ENCODE assay signal across 19 mouse cellular contexts in genomic region chr14:61030366-61030765, GRCm38 (mm10). TPM values are rescaled to one million over a fixed set of nuclear protein-coding genes. Genes with fewer than 3 reads are reported as not detected.
DNase-seq lines count a peak whose midpoint lies in the region; ATAC-seq and TF ChIP-seq lines count a peak whose summit lies in the region.
"Had no signal": no experiment of that assay in that cellular context is flagged by ENCODE, and none has a peak within 500 bp of the region (broad histone marks: within the 10 kb centered on the region; RNA-seq: fewer than 3 reads in every experiment).

No protein-coding gene starts in this region.

- no peak overlapping the region for H3K9ac ChIP-seq in limb, embryonic 14.5 days (ENCODE audit: low read depth, low read length, severe bottlenecking)
- no peak overlapping the region for H3K9ac ChIP-seq in embryonic facial prominence, embryonic 15.5 days
- H3K9ac ChIP-seq: forebrain, embryonic 12.5 days; heart, embryonic 12.5 days; hindbrain, embryonic 12.5 days had no signal

- no peak for TF ChIP-seq POLR2A in limb, embryonic 14.5 days (IDR thresholded peaks at IDR 0.05; ENCODE audit: borderline replicate concordance, extremely low read depth, insufficient read depth, insufficient read length)

- no peaks in the 10 kb centered on the region for H3K9me3 ChIP-seq in limb, embryonic 14.5 days (ENCODE audit: control insufficient read depth, low read length)
- H3K9me3 ChIP-seq in limb, embryonic 10.5 days (replicated peaks): no peaks in the 10 kb centered on the region
- no peaks in the 10 kb centered on the region for H3K9me3 ChIP-seq in embryonic facial prominence, embryonic 15.5 days (replicated peaks)
- H3K9me3 ChIP-seq: forebrain, embryonic 12.5 days; heart, embryonic 12.5 days; hindbrain, embryonic 12.5 days had no signal

- DNase-seq in cerebellum, postnatal 36 days: peak; percentile 17 to 26
- no peak for DNase-seq in cerebellum, adult 9-11 months
- peak; percentile 12 for DNase-seq in limb, embryonic 14.5 days (ENCODE audit: low spot score)
- no peak for DNase-seq in limb, embryonic 10.5 days (ENCODE audit: low spot score)
- DNase-seq in lung, postnatal 10 days: peak; percentile 31
- DNase-seq in yolk sac, embryonic 10.5 days (ENCODE audit: low spot score): no peak
- no peak for DNase-seq in adrenal gland, postnatal 25 days
- DNase-seq: adrenal gland, adult 2 months; adrenal gland, postnatal 36 days; gastrocnemius, postnatal 25 days; heart, postnatal 4 days had no signal

- no peak overlapping the region for H3K27ac ChIP-seq in limb, embryonic 14.5 days (replicated peaks; ENCODE audit: low read depth, low read length)
- no peak overlapping the region for H3K27ac ChIP-seq in limb, embryonic 10.5 days
- H3K27ac ChIP-seq in embryonic facial prominence, embryonic 15.5 days (replicated peaks): 0 out of 2 replicates have a peak overlapping the region, but pooled peaks have one; percentile 11
- H3K27ac ChIP-seq: forebrain, embryonic 12.5 days; hindbrain, embryonic 12.5 days had no signal

- no peaks in the 10 kb centered on the region for H3K4me1 ChIP-seq in limb, embryonic 14.5 days (ENCODE audit: control insufficient read depth, insufficient read depth, low read length)
- peaks cover 7% of the 10 kb centered on the region; the same call in 1 of the 2 replicates for H3K4me1 ChIP-seq in limb, embryonic 10.5 days
- H3K4me1 ChIP-seq in embryonic facial prominence, embryonic 15.5 days: peaks cover 21% of the 10 kb centered on the region
- H3K4me1 ChIP-seq: hindbrain, embryonic 12.5 days had no signal

- no peaks in the 10 kb centered on the region for H3K27me3 ChIP-seq in limb, embryonic 14.5 days (ENCODE audit: control insufficient read depth, insufficient read depth, low read length)
- H3K27me3 ChIP-seq in limb, embryonic 10.5 days (ENCODE audit: low read depth, poor library complexity, severe bottlenecking): no peaks in the 10 kb centered on the region
- H3K27me3 ChIP-seq in embryonic facial prominence, embryonic 15.5 days: no peaks in the 10 kb centered on the region
- H3K27me3 ChIP-seq: forebrain, embryonic 12.5 days; heart, embryonic 12.5 days; hindbrain, embryonic 12.5 days had no signal

- no peak overlapping the region for H3K4me3 ChIP-seq in limb, embryonic 14.5 days (replicated peaks; ENCODE audit: low read length)
- no peak overlapping the region for H3K4me3 ChIP-seq in limb, embryonic 10.5 days
- H3K4me3 ChIP-seq in embryonic facial prominence, embryonic 15.5 days (replicated peaks): no peak overlapping the region
- H3K4me3 ChIP-seq: forebrain, embryonic 12.5 days; heart, embryonic 12.5 days; hindbrain, embryonic 12.5 days had no signal

- H3K36me3 ChIP-seq in limb, embryonic 14.5 days (ENCODE audit: control insufficient read depth, insufficient read depth, low read length): no peaks in the 10 kb centered on the region
- no peaks in the 10 kb centered on the region for H3K36me3 ChIP-seq in limb, embryonic 10.5 days
- H3K36me3 ChIP-seq in embryonic facial prominence, embryonic 15.5 days: no peaks in the 10 kb centered on the region
- H3K36me3 ChIP-seq: heart, embryonic 12.5 days; hindbrain, embryonic 12.5 days had no signal

- H3K4me2 ChIP-seq in limb, embryonic 14.5 days (replicated peaks; ENCODE audit: low read depth, low read length, severe bottlenecking): no peak overlapping the region
- H3K4me2 ChIP-seq in embryonic facial prominence, embryonic 15.5 days (replicated peaks): no peak overlapping the region
- H3K4me2 ChIP-seq: forebrain, embryonic 12.5 days; heart, embryonic 12.5 days; hindbrain, embryonic 12.5 days had no signal

- 82% methylated on average over 6 of the region's 6 CpGs for WGBS in limb, embryonic 14.5 days
- WGBS in limb, embryonic 10.5 days: 95% methylated on average over 6 of the region's 6 CpGs
- 69% methylated on average over 6 of the region's 6 CpGs for WGBS in embryonic facial prominence, embryonic 15.5 days

- ATAC-seq in limb, embryonic 14.5 days (ENCODE audit: low FRiP score, low read depth): no peak
- no peak for ATAC-seq in embryonic facial prominence, embryonic 15.5 days (ENCODE audit: insufficient number of reproducible peaks, low FRiP score, low TSS enrichment, low read depth)
- ATAC-seq: forebrain, embryonic 16.5 days; hindbrain, embryonic 16.5 days; inflammation-experienced regulatory T-cells, adult 6 months had no signal

RNA-seq across cellular contexts. Expression of gene Tnfrsf19, which starts 15.9 kb away (rescaled TPM):
- 37.5 and 38.6 TPM in 2 replicates for polyA plus RNA-seq in limb, embryonic 14.5 days (2012; rRNA removed)
- polyA plus RNA-seq in limb, embryonic 14.5 days (2014; fragmentation: Nextera tagmentation; extraction: Ambion mirVana): 78.7 and 79.5 TPM in 2 replicates
- polyA plus RNA-seq in limb, embryonic 10.5 days (2016; fragmentation: Nextera tagmentation; extraction: Ambion mirVana): 26.7 and 30.9 TPM in 2 replicates
- 99.6 and 104 TPM in 2 replicates for polyA plus RNA-seq in embryonic facial prominence, embryonic 15.5 days (2015; fragmentation: Nextera tagmentation; extraction: Ambion mirVana)
- total RNA-seq in adrenal gland, postnatal 25 days (2021): 50.5 and 71.7 TPM in 2 replicates
- total RNA-seq: granulocyte monocyte progenitor cell, adult 5-6 weeks had no signal
- polyA plus RNA-seq: inflammation-experienced regulatory T-cells, adult 6 months had no signal

Comparison
In these comparisons a context has a peak if more than half of its experiments do, and no peak if none do; other contexts are left out.
1. DNase-seq: peak in cerebellum, postnatal 36 days (2 of 2), limb, embryonic 14.5 days (single experiment) and lung, postnatal 10 days (single experiment); none in cerebellum, adult 9-11 months (single experiment), limb, embryonic 10.5 days (single experiment), yolk sac, embryonic 10.5 days (single experiment) and adrenal gland, postnatal 25 days (single experiment).